Mouse (Mus musculus): ENCODE measurements at regions not wholly inside any gene's neighbourhood (a gene's known extent, or its start where the extent isn't known, plus 50 kb on each side); places are given as distances from the start of the nearest gene placed in this dataset.

DNA sequence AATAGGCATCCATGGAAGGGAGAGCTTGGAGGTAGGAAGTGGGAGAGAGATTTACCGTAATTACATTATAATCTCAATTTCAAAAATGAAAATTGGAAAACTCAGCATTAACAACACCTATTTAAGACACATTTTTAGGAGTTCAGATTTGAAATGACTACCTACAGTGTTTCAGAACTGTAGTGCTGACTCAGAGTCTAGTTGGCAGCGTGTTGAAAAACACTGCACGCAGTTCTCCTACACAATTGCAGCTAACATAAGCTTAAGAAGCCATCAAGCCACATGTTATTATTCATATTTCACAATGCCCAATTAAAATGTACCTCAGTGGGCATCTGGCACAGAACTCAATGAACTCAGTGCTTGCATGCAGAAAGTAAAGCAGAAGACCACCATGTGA lies 863.5 kb downstream of the Basp1 start:
- TF ChIP-seq CTCF (IDR thresholded peaks at IDR 0.05; ENCODE audit: extremely low read depth, insufficient read depth, low read length) (no peak), POLR2A (IDR thresholded peaks at IDR 0.05; ENCODE audit: extremely low read depth, insufficient read depth, low read length) (no peak)
